Mouse (Mus musculus) cortical plate, adult 2 months (tissue): ENCODE results near the gene Trappc6a. TPM values are rescaled to one million over a fixed set of nuclear protein-coding genes. Genes with fewer than 3 reads are reported as not detected.

Source experiments
- H3K27ac ChIP-seq: fragments of 200-500 bp; 2 replicates; pipeline ENCODE4 v1.5.1; 2012; ENCODE audit warnings: low read length, control low read depth, inconsistent platforms; ENCODE audit not compliant: insufficient read depth
- H3K4me1 ChIP-seq: fragments of 200-500 bp; 2 replicates; pipeline ENCODE4 v1.6.1; 2011; ENCODE audit warnings: low read length; ENCODE audit not compliant: control insufficient read depth, insufficient read depth
- H3K4me3 ChIP-seq: fragments of 200-500 bp; 2 replicates; pipeline ENCODE4 v1.5.1; 2011; ENCODE audit warnings: mild to moderate bottlenecking, low read length, control low read depth; ENCODE audit not compliant: insufficient read depth
- CTCF ChIP-seq: fragments of 200-500 bp; IDR thresholded peaks from 2 replicates; pipeline ENCODE4 v1.5.1; 2011; ENCODE audit warnings: mild to moderate bottlenecking, control low read depth, low read length; ENCODE audit not compliant: insufficient read depth; ENCODE audit errors: extremely low read depth
- POLR2A ChIP-seq: fragments of 200-500 bp; IDR thresholded peaks from 2 replicates; pipeline ENCODE4 v1.6.1; 2011; ENCODE audit warnings: mild to moderate bottlenecking, low read length, control low read depth; ENCODE audit not compliant: insufficient read depth; ENCODE audit errors: extremely low read depth
- polyA plus RNA-seq: library from polyadenylated mRNA; depleted of rRNA; stranded (reverse); fragments of >200 nt; gene quantifications from 2 replicates; pipeline ENCODE4 v1.2.3, GENCODE M21; 2012

Gene Trappc6a
- polyA plus RNA-seq, 1 experiment: 22.6 TPM

DNA sequence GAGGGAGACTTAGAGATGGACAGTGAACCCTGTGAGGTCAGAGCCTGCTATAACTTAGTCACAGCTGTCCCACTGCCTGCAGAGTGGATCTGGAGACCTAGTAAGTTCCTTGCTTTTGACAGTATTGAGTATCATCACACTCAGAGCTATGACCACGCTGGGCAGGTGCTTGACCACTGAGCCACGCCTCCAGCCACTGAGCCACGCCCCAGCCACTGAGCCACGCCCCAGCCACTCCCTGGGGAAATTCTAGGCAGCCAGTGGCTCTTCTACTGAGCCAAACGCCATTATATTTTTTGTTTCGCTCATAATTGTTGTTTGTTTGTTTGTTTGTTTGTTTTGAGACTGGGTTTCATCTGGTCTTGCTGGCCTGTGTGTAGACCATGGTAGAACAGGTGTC is 40.6 kb upstream of the Trappc6a start:
- no peak for TF ChIP-seq CTCF
- TF ChIP-seq POLR2A: no peak
- Histone ChIP-seq H3K27ac (no peak overlapping the region), H3K4me3 (no peak overlapping the region), H3K4me1 (no peaks in the 10 kb centered on the region)

GRCm38 (mm10) chr7:19468279-19468678 is 39.9 kb upstream of the Trappc6a start:
- Histone ChIP-seq H3K4me3 (no peak overlapping the region), H3K27ac (no peak overlapping the region), H3K4me1 (no peaks in the 10 kb centered on the region)
- no peak for TF ChIP-seq POLR2A
- no peak for TF ChIP-seq CTCF

GRCm38 (mm10) chr7:19469404-19469803 is 38.8 kb upstream of the Trappc6a start:
- no peak overlapping the region for H3K4me3 ChIP-seq
- no peak overlapping the region for H3K27ac ChIP-seq
- no peaks in the 10 kb centered on the region for H3K4me1 ChIP-seq
- TF ChIP-seq CTCF (no peak), POLR2A (no peak)

GRCm38 (mm10) chr7:19470308-19470707 is 37.9 kb upstream of the Trappc6a start:
- no peak for TF ChIP-seq POLR2A
- TF ChIP-seq CTCF: no peak
- no peak overlapping the region for H3K27ac ChIP-seq
- no peaks in the 10 kb centered on the region for H3K4me1 ChIP-seq
- no peak overlapping the region for H3K4me3 ChIP-seq

DNA sequence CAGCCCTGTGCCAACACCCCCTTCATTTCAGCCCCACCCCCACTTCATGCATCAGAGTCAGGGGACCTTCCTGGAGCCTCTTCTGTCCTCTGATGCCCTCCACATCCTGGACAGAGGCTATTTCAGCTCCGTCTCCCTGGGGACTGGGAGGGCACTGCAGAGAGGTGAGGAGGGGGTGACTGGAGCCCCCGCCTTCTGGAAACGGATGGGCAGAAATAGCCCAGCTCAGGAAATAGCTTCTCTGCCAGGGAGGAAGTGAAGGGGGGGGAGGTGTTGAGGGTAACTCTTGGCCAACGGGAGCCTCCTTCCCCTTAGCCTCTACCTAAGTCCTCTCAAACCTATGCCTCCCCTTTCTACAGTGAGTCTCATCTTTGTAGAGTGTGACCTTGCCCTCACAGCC is 35.8 kb upstream of the Trappc6a start:
- H3K4me1 ChIP-seq: no peaks in the 10 kb centered on the region
- no peak overlapping the region for H3K4me3 ChIP-seq

DNA sequence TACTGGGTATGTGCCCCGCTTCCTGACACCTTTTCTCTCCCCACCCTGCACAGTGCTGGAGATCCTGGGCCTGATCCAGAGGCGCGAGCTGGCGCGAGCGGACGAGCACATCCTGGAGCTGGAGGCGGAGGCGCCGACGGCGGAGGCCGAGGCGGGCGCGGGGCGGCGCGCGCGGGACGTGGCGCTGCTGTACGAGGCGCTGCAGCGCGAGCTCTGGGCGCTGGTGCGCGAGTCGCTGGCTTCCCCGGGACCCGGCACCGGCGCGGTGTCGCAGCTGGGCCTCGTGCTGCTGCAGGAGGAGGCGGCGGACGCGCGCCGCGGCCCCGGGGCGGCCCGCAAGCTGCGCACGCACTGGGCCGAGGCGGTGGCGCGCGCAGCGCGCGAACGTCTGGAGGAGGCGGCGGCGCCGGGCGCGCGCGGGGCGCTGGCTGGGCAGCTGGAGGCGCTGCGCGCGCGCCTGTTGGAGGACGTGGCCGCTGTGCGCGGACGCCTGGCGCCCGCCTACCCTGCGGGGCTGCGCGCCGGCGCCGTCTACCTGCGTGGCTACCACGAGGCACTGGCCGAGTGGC is 34.2 kb upstream of the Trappc6a start:
- H3K4me3 ChIP-seq: peak overlapping the region; percentile 21
- TF ChIP-seq POLR2A (peak; percentile 36; the same call in 1 of the 2 replicates), CTCF (no peak)
- H3K27ac ChIP-seq: peak overlapping the region; percentile 72; the same call in 1 of the 2 replicates
- no peaks in the 10 kb centered on the region for H3K4me1 ChIP-seq

More for the DNA sequence above, 35.8 kb upstream of the Trappc6a start:
- no peak overlapping the region for H3K27ac ChIP-seq
- TF ChIP-seq CTCF (no peak), POLR2A (no peak)

- TF ChIP-seq CTCF (no peak), POLR2A (no peak)
- H3K4me1 ChIP-seq: no peaks in the 10 kb centered on the region
- H3K27ac ChIP-seq: no peak overlapping the region
- no peak overlapping the region for H3K4me3 ChIP-seq
Observed at GRCm38 (mm10) chr7:19477084-19477483, 31.1 kb upstream of the Trappc6a start.

- H3K4me1 ChIP-seq: no peaks in the 10 kb centered on the region
- no peak overlapping the region for H3K27ac ChIP-seq
- TF ChIP-seq POLR2A: no peak
- TF ChIP-seq CTCF: no peak
- H3K4me3 ChIP-seq: no peak overlapping the region
Observed at GRCm38 (mm10) chr7:19477624-19478384, 30.4 kb upstream of the Trappc6a start.

GRCm38 (mm10) chr7:19483281-19483680 is 24.9 kb upstream of the Trappc6a start:
- Histone ChIP-seq H3K4me1 (no peaks in the 10 kb centered on the region), H3K4me3 (no peak overlapping the region), H3K27ac (no peak overlapping the region)
- no peak for TF ChIP-seq CTCF
- TF ChIP-seq POLR2A: no peak

DNA sequence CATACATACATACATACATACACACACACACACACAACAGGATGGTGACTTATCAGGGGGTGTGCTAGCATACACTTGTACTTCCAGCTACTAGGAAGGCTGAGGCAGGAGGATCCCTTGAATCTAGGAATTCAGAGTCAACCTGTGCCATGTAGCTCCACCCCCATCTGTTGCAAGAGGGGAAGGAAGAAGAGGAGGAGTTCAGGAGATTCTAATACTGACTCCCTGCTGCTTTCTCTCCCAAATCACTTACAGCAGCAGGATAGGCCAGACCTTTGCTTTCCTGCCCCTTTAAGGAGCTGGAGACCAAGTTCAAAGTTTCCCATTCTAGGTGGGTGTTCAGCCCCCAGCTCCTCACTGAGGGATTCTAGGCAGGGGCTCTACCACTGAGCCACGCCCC is 22.7 kb upstream of the Trappc6a start:
- no peak overlapping the region for H3K4me3 ChIP-seq
- H3K4me1 ChIP-seq: no peaks in the 10 kb centered on the region
- H3K27ac ChIP-seq: no peak overlapping the region
- no peak for TF ChIP-seq CTCF
- no peak for TF ChIP-seq POLR2A
